Mouse (Mus musculus) kidney, embryonic 15.5 days (tissue): Measurements from ENCODE around the gene Sf3b3. TPM values are rescaled to one million over a fixed set of nuclear protein-coding genes. Genes with fewer than 3 reads are reported as not detected.

Experiments used
- ATAC-seq: fragments of 200-750 bp; cut with Nextera tagmentation; replicated peaks from 2 replicates; pipeline ENCODE4 v1.8.0; 2017; ENCODE audit warnings: moderate TSS enrichment; ENCODE audit not compliant: low FRiP score
- H3K27ac ChIP-seq: fragments of 300-500 bp; sonication (generic); 2 replicates; pipeline ENCODE4 v1.5.1; 2015; ENCODE audit warnings: mild to moderate bottlenecking, inconsistent platforms
- H3K27me3 ChIP-seq: fragments of 300-500 bp; sonication (generic); 2 replicates; pipeline ENCODE4 v1.6.1; 2015; ENCODE audit warnings: inconsistent platforms
- H3K36me3 ChIP-seq: fragments of 300-500 bp; sonication (generic); 2 replicates; pipeline ENCODE4 v1.6.1; 2015; ENCODE audit warnings: inconsistent platforms
- H3K4me1 ChIP-seq: fragments of 300-500 bp; sonication (generic); 2 replicates; pipeline ENCODE4 v1.6.1; 2015; ENCODE audit warnings: inconsistent platforms
- H3K4me2 ChIP-seq: fragments of 300-500 bp; sonication (generic); 2 replicates; pipeline ENCODE4 v1.6.1; 2015; ENCODE audit warnings: moderate library complexity, mild to moderate bottlenecking, inconsistent platforms
- H3K4me3 ChIP-seq: fragments of 300-500 bp; sonication (generic); replicated peaks from 2 replicates; pipeline ENCODE4 v1.5.1; 2015; ENCODE audit warnings: mild to moderate bottlenecking, inconsistent platforms
- H3K9ac ChIP-seq: fragments of 300-500 bp; sonication (generic); 2 replicates; pipeline ENCODE4 v1.6.1; 2015; ENCODE audit warnings: mild to moderate bottlenecking, inconsistent platforms
- H3K9me3 ChIP-seq: fragments of 300-500 bp; sonication (generic); replicated peaks from 2 replicates; pipeline ENCODE4 v1.6.1; 2016; ENCODE audit warnings: inconsistent platforms
- WGBS: fragments of 180-500 bp; shearing (Covaris S2); methylation state at CpG from one replicate; pipeline ENCODE4 v1.1.7; 2015; ENCODE audit warnings: mixed read lengths; 5-methylcytosine and 5-hydroxymethylcytosine counted together
- polyA plus RNA-seq: library from polyadenylated mRNA; unstranded; fragments of >200 nt; fragmentation: Nextera tagmentation; extraction: Ambion mirVana; gene quantifications from 2 replicates; pipeline ENCODE4 v1.2.1, GENCODE M21; 2015

The Sf3b3 gene
- polyA plus RNA-seq, result 161 and 167 TPM in 2 replicates

GRCm38 (mm10) chr8:110846405-110847170 lies at the start of gene Sf3b3, which contains the start of gene Cog4:
Gene Sf3b3 (minus strand): TSS chr8:110846787.
Gene Cog4 (plus strand): TSS chr8:110846600.
- Histone ChIP-seq H3K9ac (peak within 1 kb of the TSS; percentile 90), H3K4me1 (peaks cover 31% of the 10 kb centered on the region), H3K4me3 (peak within 1 kb of the TSS; percentile 88), H3K27ac (peak within 1 kb of the TSS; percentile 94), H3K9me3 (no peaks in the 10 kb centered on the region), H3K4me2 (peak within 1 kb of the TSS; percentile 71), H3K36me3 (peaks cover 52% of the 10 kb centered on the region), H3K27me3 (no peaks in the 10 kb centered on the region)
- ATAC-seq, result peak; percentile 92
- under 1% methylated on average over 53 of the region's 53 CpGs for WGBS

- Histone ChIP-seq H3K4me2 (no peak overlapping the region), H3K4me1 (no peaks in the 10 kb centered on the region), H3K9me3 (no peaks in the 10 kb centered on the region), H3K27ac (no peak overlapping the region), H3K9ac (no peak overlapping the region), H3K27me3 (no peaks in the 10 kb centered on the region), H3K36me3 (peaks cover 34% of the 10 kb centered on the region), H3K4me3 (no peak overlapping the region)
- no peak for ATAC-seq
- WGBS, result 94% methylated on average over 13 of the region's 13 CpGs
Observed at GRCm38 (mm10) chr8:110895812-110896211, 49.2 kb upstream of the Sf3b3 start.

- Histone ChIP-seq H3K27me3 (no peaks in the 10 kb centered on the region), H3K27ac (no peak overlapping the region), H3K9me3 (no peaks in the 10 kb centered on the region), H3K4me2 (no peak overlapping the region), H3K9ac (no peak overlapping the region), H3K4me1 (no peaks in the 10 kb centered on the region), H3K36me3 (peaks cover 34% of the 10 kb centered on the region), H3K4me3 (no peak overlapping the region)
- WGBS, result 83% methylated on average over 9 of the region's 9 CpGs
- no peak for ATAC-seq
Observed at GRCm38 (mm10) chr8:110895254-110895653, 48.7 kb upstream of the Sf3b3 start.

DNA sequence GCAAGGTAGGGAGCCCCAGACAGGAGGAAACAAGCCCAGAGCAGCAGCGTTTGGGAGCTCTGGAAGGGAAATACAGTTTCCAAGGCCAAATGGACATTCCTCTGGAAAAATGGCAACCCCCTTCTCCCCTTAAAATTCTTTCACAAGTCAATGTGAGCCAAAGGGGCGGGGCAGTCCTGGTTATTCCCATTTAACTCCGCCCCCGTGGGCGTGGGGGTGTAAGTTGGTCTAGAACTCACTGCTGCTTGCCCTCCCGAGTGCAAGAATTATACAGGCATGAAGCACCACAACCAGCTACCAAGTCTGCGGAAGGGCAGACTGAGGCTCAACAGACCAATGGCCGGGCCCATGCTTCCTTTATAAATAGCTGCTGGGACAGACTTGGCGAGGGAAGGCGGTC lies 48.3 kb upstream of the Sf3b3 start:
- H3K4me2 ChIP-seq, result no peak overlapping the region
- no peak overlapping the region for H3K27ac ChIP-seq
- H3K27me3 ChIP-seq, result no peaks in the 10 kb centered on the region
- H3K4me3 ChIP-seq, result no peak overlapping the region
- H3K4me1 ChIP-seq, result no peaks in the 10 kb centered on the region
- ATAC-seq, result no peak
- WGBS, result 78% methylated on average over 10 of the region's 10 CpGs
- peaks cover 36% of the 10 kb centered on the region for H3K36me3 ChIP-seq
- H3K9me3 ChIP-seq, result no peaks in the 10 kb centered on the region
- H3K9ac ChIP-seq, result no peak overlapping the region

GRCm38 (mm10) chr8:110892913-110893312 lies 46.3 kb upstream of the Sf3b3 start:
- Histone ChIP-seq H3K4me2 (no peak overlapping the region), H3K27ac (no peak overlapping the region), H3K36me3 (peaks cover 34% of the 10 kb centered on the region), H3K27me3 (no peaks in the 10 kb centered on the region), H3K9me3 (no peaks in the 10 kb centered on the region), H3K9ac (no peak overlapping the region), H3K4me3 (no peak overlapping the region), H3K4me1 (no peaks in the 10 kb centered on the region)
- 95% methylated on average over 2 of the region's 2 CpGs for WGBS
- ATAC-seq, result no peak

DNA sequence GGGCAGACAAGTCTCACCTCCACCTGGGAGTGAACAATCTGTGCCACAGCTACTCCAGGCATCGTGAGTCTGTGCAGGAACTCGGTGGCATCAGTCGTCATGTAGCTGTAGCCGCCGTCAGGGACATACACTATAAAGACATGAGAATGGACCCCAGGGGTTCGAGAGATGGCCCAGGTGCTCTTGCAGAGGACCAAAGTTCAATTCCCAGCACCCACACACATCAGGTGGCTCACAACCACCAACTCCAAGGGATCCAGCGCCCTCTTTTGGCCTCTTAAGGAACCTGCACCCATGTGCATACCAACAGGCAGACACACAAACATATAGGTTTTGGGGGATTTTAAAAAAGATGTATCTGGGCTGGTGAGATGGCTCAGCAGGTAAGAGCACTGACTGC lies 45.5 kb upstream of the Sf3b3 start:
- Histone ChIP-seq H3K4me2 (no peak overlapping the region), H3K27ac (no peak overlapping the region), H3K9ac (no peak overlapping the region), H3K27me3 (no peaks in the 10 kb centered on the region), H3K9me3 (no peaks in the 10 kb centered on the region), H3K36me3 (peaks cover 40% of the 10 kb centered on the region), H3K4me1 (no peaks in the 10 kb centered on the region), H3K4me3 (no peak overlapping the region)
- WGBS, result 88% methylated on average over 7 of the region's 7 CpGs
- ATAC-seq, result no peak

- no peak for ATAC-seq
- Histone ChIP-seq H3K9me3 (no peaks in the 10 kb centered on the region), H3K36me3 (peaks cover 52% of the 10 kb centered on the region), H3K4me3 (no peak overlapping the region), H3K27me3 (no peaks in the 10 kb centered on the region), H3K27ac (no peak overlapping the region), H3K9ac (no peak overlapping the region), H3K4me1 (no peaks in the 10 kb centered on the region), H3K4me2 (no peak overlapping the region)
- 77% methylated on average over 12 of the region's 12 CpGs for WGBS
Observed at GRCm38 (mm10) chr8:110889904-110890470, 43.4 kb upstream of the Sf3b3 start.

DNA sequence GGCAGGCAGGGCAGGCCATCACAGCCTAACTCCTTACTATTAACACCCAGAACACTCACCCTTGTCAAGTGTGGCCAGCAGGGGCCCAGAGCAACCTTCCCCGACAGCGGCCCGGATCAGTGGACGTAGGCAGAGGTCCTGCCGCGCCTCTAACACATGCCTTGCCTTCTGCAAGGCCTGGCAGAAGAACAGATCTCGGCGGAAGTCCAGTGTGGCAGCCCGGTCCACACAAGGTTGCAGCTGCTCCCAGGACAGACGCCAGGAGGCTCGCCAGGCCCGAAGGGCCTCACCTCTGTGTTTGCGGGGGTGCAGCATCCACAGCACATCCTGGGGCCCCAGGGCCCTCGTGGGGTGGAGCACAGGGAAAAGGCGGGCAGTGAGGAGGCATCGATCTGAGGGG lies 42.3 kb upstream of the Sf3b3 start:
- H3K9ac ChIP-seq, result no peak overlapping the region
- peaks cover 58% of the 10 kb centered on the region for H3K36me3 ChIP-seq
- no peak overlapping the region for H3K27ac ChIP-seq
- H3K4me2 ChIP-seq, result no peak overlapping the region
- no peaks in the 10 kb centered on the region for H3K9me3 ChIP-seq
- 90% methylated on average over 16 of the region's 16 CpGs for WGBS
- no peaks in the 10 kb centered on the region for H3K27me3 ChIP-seq
- no peak overlapping the region for H3K4me3 ChIP-seq
- no peak for ATAC-seq
- H3K4me1 ChIP-seq, result no peaks in the 10 kb centered on the region

GRCm38 (mm10) chr8:110888441-110888840 lies 41.9 kb upstream of the Sf3b3 start:
- H3K36me3 ChIP-seq, result peaks cover 63% of the 10 kb centered on the region
- ATAC-seq, result no peak
- 91% methylated on average over 8 of the region's 8 CpGs for WGBS
- no peaks in the 10 kb centered on the region for H3K4me1 ChIP-seq
- H3K27me3 ChIP-seq, result no peaks in the 10 kb centered on the region
- no peak overlapping the region for H3K27ac ChIP-seq
- H3K4me3 ChIP-seq, result no peak overlapping the region
- H3K9me3 ChIP-seq, result no peaks in the 10 kb centered on the region
- no peak overlapping the region for H3K9ac ChIP-seq
- H3K4me2 ChIP-seq, result no peak overlapping the region

DNA sequence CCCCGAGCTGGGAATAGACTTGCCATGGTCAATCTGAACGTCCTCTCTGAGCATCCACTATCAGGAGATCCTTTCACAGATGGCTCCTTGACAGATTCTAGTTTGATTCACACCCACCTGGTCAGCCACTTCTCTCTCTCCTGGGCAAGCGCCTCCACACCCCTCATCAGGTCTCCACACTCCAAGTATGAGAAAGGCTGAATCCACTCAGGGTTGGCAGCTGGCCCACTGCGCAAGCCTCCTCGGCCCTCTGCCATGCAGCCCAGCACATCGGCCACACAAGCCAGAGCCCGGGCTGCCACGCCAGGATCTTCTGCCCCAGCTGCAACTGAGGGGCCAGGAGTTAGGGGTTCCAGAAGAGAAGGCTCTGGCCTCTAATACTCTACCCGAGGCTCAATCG lies 41.0 kb upstream of the Sf3b3 start:
- ATAC-seq, result no peak
- Histone ChIP-seq H3K4me1 (no peaks in the 10 kb centered on the region), H3K9ac (no peak overlapping the region), H3K36me3 (peaks cover 67% of the 10 kb centered on the region), H3K4me3 (no peak overlapping the region), H3K9me3 (no peaks in the 10 kb centered on the region), H3K4me2 (no peak overlapping the region), H3K27me3 (no peaks in the 10 kb centered on the region), H3K27ac (no peak overlapping the region)
- WGBS, result 92% methylated on average over 10 of the region's 10 CpGs

- H3K36me3 ChIP-seq, result peaks cover 72% of the 10 kb centered on the region
- H3K4me2 ChIP-seq, result no peak overlapping the region
- ATAC-seq, result no peak
- H3K27ac ChIP-seq, result no peak overlapping the region
- H3K27me3 ChIP-seq, result no peaks in the 10 kb centered on the region
- no peaks in the 10 kb centered on the region for H3K4me1 ChIP-seq
- no peak overlapping the region for H3K9ac ChIP-seq
- WGBS, result 84% methylated on average over 3 of the region's 3 CpGs
- H3K9me3 ChIP-seq, result no peaks in the 10 kb centered on the region
- H3K4me3 ChIP-seq, result no peak overlapping the region
Observed at GRCm38 (mm10) chr8:110886634-110887033, 40.0 kb upstream of the Sf3b3 start.

DNA sequence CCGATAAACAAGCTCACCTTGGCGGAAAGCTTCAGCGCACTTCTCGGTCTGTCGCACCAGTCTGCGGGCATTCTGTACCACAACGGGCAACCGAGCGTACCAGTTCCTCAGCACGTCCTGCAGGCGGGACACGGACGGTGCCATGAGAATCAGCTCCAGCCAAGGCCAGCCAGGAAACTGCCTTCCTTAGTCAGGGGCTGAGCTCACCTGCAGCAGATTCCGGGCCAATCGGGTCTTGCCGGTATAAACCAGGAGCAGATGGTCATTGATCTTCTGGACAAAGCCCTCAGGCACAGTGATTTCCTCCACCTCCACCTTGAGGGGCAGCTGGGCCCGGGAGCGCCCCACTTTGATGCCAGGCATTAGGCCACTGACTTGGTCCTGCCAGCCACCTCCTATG lies 37.2 kb upstream of the Sf3b3 start:
- Histone ChIP-seq H3K4me3 (no peak overlapping the region), H3K27ac (no peak overlapping the region), H3K9ac (no peak overlapping the region), H3K36me3 (peaks cover 88% of the 10 kb centered on the region), H3K4me1 (no peaks in the 10 kb centered on the region), H3K9me3 (no peaks in the 10 kb centered on the region), H3K4me2 (no peak overlapping the region), H3K27me3 (no peaks in the 10 kb centered on the region)
- ATAC-seq, result no peak
- 87% methylated on average over 18 of the region's 18 CpGs for WGBS
